Mouse (Mus musculus) cerebellum, adult 18-20 months (tissue): Measurements from ENCODE around the gene Rpl18.

Experiments
- DNase-seq, 2 experiments: peaks; one replicate each; pipeline ENCODE4 v3.0.0; 2021

Gene Rpl18

GRCm38 (mm10) chr7:45715090-45715708 is at the start of gene Rpl18:
Gene Rpl18 (plus strand): TSS chr7:45715457.
- DNase-seq = peak; percentile 97 to 99

- DNase-seq = no peak
Observed at GRCm38 (mm10) chr7:45666161-45666560, 49.1 kb upstream of the Rpl18 start, which contains the start of gene Fut2. Gene Fut2 (minus strand): TSS chr7:45666394.

- no peak for DNase-seq
Observed at GRCm38 (mm10) chr7:45667761-45668160, 47.5 kb upstream of the Rpl18 start.

- no peak for DNase-seq
Observed at GRCm38 (mm10) chr7:45668921-45669320, 46.3 kb upstream of the Rpl18 start.

GRCm38 (mm10) chr7:45677627-45678295 is 37.5 kb upstream of the Rpl18 start:
- DNase-seq = no peak

GRCm38 (mm10) chr7:45678513-45678912 is 36.7 kb upstream of the Rpl18 start:
- no peak for DNase-seq

- DNase-seq = no peak
Observed at GRCm38 (mm10) chr7:45679966-45680621, 35.2 kb upstream of the Rpl18 start.

- DNase-seq = peak; percentile 53
Observed at GRCm38 (mm10) chr7:45681046-45681736, 34.1 kb upstream of the Rpl18 start.

GRCm38 (mm10) chr7:45682144-45683126 is 32.8 kb upstream of the Rpl18 start:
- DNase-seq = peak; percentile 84 to 93

- DNase-seq = no peak
Observed at GRCm38 (mm10) chr7:45683396-45684050, 31.7 kb upstream of the Rpl18 start, which contains the start of gene Ntn5. Gene Ntn5 (plus strand): TSS chr7:45684022.

- no peak for DNase-seq
Observed at GRCm38 (mm10) chr7:45685811-45686210, 29.4 kb upstream of the Rpl18 start.

- no peak for DNase-seq
Observed at GRCm38 (mm10) chr7:45686841-45687240, 28.4 kb upstream of the Rpl18 start.

GRCm38 (mm10) chr7:45689099-45689498 is 26.2 kb upstream of the Rpl18 start:
- DNase-seq = no peak

- no peak for DNase-seq
Observed at GRCm38 (mm10) chr7:45689800-45690199, 25.5 kb upstream of the Rpl18 start.

GRCm38 (mm10) chr7:45692364-45692763 is 22.9 kb upstream of the Rpl18 start:
- DNase-seq = no peak

- DNase-seq = no peak
Observed at GRCm38 (mm10) chr7:45693921-45694591, 21.2 kb upstream of the Rpl18 start, which contains the start of gene Sec1. Gene Sec1 (minus strand): TSS chr7:45694402.

GRCm38 (mm10) chr7:45695098-45695497 is 20.2 kb upstream of the Rpl18 start:
- no peak for DNase-seq

- no peak for DNase-seq
Observed at GRCm38 (mm10) chr7:45697894-45698293, 17.4 kb upstream of the Rpl18 start.

- peak; percentile 57 to 66 for DNase-seq
Observed at GRCm38 (mm10) chr7:45699523-45700141, 15.6 kb upstream of the Rpl18 start, which contains the start of gene Car11. Gene Car11 (plus strand): TSS chr7:45699843.
